Mouse (Mus musculus) thymus, adult 2 months (tissue): ENCODE data around the gene Mark3. TPM values are rescaled to one million over a fixed set of nuclear protein-coding genes. Genes with fewer than 3 reads are reported as not detected.

Experiments used
- DNase-seq: peaks from one replicate; pipeline ENCODE4 v3.0.0; 2021
- H3K27ac ChIP-seq: fragments of 200-500 bp; 2 replicates; pipeline ENCODE4 v1.5.1; 2012; ENCODE audit warnings: low read length, control low read depth; ENCODE audit not compliant: control insufficient read depth, insufficient read depth
- H3K27me3 ChIP-seq: fragments of 200-500 bp; 2 replicates; pipeline ENCODE4 v1.6.1; 2012; ENCODE audit warnings: mild to moderate bottlenecking, low read length, moderate library complexity, mixed read lengths; ENCODE audit not compliant: control insufficient read depth, insufficient read depth
- H3K36me3 ChIP-seq: fragments of 200-500 bp; 2 replicates; pipeline ENCODE4 v1.6.1; 2012; ENCODE audit warnings: mild to moderate bottlenecking, low read length, moderate library complexity; ENCODE audit not compliant: control insufficient read depth, insufficient read depth
- H3K4me1 ChIP-seq: fragments of 200-500 bp; replicated peaks from 2 replicates; pipeline ENCODE4 v1.6.1; 2012; ENCODE audit warnings: low read length; ENCODE audit not compliant: control insufficient read depth, insufficient read depth
- H3K4me3 ChIP-seq: fragments of 200-500 bp; 2 replicates; pipeline ENCODE4 v1.5.1; 2012; ENCODE audit warnings: mild to moderate bottlenecking, low read length, control low read depth, moderate library complexity; ENCODE audit not compliant: control insufficient read depth, insufficient read depth
- CTCF ChIP-seq: fragments of 200-500 bp; IDR thresholded peaks from 2 replicates; pipeline ENCODE4 v1.5.1; 2012; ENCODE audit warnings: mild to moderate bottlenecking, control low read depth, low read length, moderate library complexity, borderline replicate concordance; ENCODE audit not compliant: control insufficient read depth, poor library complexity, insufficient read depth; ENCODE audit errors: extremely low read depth
- POLR2A ChIP-seq: fragments of 200-500 bp; IDR thresholded peaks from 2 replicates; pipeline ENCODE4 v1.6.1; 2012; ENCODE audit warnings: mild to moderate bottlenecking, low read length, control low read depth, moderate library complexity; ENCODE audit not compliant: control insufficient read depth, poor library complexity, insufficient read depth; ENCODE audit errors: extremely low read depth
- WGBS: fragments of 180-500 bp; shearing (Covaris S2); methylation state at CpG from one replicate; pipeline ENCODE4 v1.1.7; 2018; 5-methylcytosine and 5-hydroxymethylcytosine counted together
- polyA plus RNA-seq: library from polyadenylated mRNA; depleted of rRNA; stranded (reverse); fragments of >200 nt; gene quantifications from 2 replicates; pipeline ENCODE4 v1.2.3, GENCODE M21; 2012

Mark3 gene
- polyA plus RNA-seq, 1 experiment: 45.9 TPM

DNA sequence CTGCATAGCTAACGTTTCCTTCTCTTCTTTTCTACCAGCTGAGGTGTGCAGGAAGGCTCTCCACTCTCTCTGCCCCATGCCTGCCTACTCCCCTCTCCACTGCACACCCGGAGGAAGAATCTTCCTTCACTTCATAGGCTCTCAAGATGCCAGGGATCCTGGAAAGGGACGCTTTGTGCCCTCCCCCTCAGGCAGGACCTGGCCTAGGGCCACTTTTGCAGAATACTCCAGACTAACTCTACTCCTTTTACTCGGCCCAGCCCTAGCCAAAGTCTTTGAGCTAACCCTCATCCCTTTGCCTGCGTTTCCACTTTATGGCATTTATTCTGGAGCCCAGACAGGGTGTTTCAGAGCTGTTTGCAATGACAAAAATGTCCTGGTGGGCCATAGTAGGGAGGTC is 103.1 kb downstream of the Mark3 start:
- no peak for DNase-seq
- peak overlapping the region; percentile 13 for H3K27ac ChIP-seq
- WGBS: 40% methylated on average over 5 of the region's 5 CpGs

DNA sequence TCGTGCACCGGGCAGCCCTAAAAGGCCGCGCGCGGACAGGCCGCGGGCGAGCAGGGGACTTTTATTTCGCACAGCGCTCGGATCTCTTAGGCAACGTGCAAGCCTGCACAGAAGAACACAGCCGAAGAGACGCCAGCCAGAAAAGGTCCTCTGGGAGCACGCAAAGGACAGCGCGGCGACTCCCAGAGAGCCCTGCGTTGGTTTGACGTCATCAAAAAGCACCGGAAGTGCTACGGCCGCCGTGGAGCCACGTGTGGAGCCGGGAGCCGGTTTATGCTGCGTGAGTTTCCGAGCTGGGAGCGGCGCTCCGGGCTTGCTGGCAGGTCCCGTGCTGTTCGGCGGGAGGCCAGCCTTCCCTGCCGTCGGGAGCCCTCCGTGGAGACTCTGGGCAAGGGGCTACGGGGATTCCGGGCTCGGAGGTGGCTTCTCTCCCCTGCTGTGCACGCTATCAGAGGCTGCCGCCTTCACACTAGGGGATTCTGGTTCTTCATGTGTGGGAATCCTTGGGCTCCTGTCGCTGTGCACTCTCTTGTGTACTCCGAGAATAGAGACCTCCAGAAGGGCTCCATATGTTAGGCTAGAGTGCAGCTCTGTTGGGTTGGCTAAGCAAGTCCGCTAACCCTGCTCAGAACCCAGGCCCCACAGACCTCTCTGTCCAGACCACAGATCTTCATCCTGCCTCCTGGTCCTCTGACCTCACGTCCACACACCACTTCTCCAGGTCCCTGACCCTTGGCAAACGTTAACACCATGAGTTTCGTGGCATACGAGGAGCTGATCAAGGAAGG is 103.8 kb downstream of the Mark3 start, which contains the start of gene Trmt61a:
Gene Trmt61a, plus strand, starts transcription at position 224 of the 788 bp plus-strand sequence.
- peaks cover 18% of the 10 kb centered on the region for H3K4me1 ChIP-seq
- TF ChIP-seq CTCF: 0 out of 2 replicates have a peak, but pooled peaks have one; percentile 20
- TF ChIP-seq POLR2A: peak; percentile 30; the same call in 1 of the 2 replicates
- under 1% methylated on average over 51 of the region's 51 CpGs for WGBS
- DNase-seq: peak; percentile 85
- no peaks in the 10 kb centered on the region for H3K36me3 ChIP-seq
- H3K27ac ChIP-seq: peak within 1 kb of the TSS; percentile 13
- peaks cover 2% of the 10 kb centered on the region; the same call in 1 of the 2 replicates for H3K27me3 ChIP-seq
- peak within 1 kb of the TSS; percentile 66 for H3K4me3 ChIP-seq

More for the DNA sequence above, 103.1 kb downstream of the Mark3 start:
- no peaks in the 10 kb centered on the region for H3K36me3 ChIP-seq
- H3K4me3 ChIP-seq: peak overlapping the region; percentile 66
- H3K4me1 ChIP-seq: peaks cover 20% of the 10 kb centered on the region
- H3K27me3 ChIP-seq: peaks cover 8% of the 10 kb centered on the region; the same call in 1 of the 2 replicates
- no peak for TF ChIP-seq CTCF
- no peak for TF ChIP-seq POLR2A

DNA sequence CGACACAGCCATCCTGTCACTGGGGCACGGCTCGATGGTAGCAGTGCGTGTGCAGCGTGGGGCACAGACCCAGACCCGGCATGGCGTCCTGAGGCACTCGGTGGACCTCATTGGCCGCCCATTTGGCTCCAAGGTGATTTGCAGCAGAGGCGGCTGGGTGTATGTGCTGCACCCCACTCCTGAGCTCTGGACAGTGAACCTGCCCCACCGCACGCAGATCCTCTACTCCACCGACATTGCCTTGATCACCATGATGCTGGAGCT is 104.3 kb downstream of the Mark3 start:
- Histone ChIP-seq H3K27me3 (no peaks in the 10 kb centered on the region; the same call in 1 of the 2 replicates), H3K4me3 (peak overlapping the region; percentile 66), H3K4me1 (peaks cover 18% of the 10 kb centered on the region), H3K27ac (no peak overlapping the region), H3K36me3 (no peaks in the 10 kb centered on the region)
- TF ChIP-seq CTCF (no peak), POLR2A (no peak)
- no peak for DNase-seq
- WGBS: 7% methylated on average over 13 of the region's 13 CpGs

DNA sequence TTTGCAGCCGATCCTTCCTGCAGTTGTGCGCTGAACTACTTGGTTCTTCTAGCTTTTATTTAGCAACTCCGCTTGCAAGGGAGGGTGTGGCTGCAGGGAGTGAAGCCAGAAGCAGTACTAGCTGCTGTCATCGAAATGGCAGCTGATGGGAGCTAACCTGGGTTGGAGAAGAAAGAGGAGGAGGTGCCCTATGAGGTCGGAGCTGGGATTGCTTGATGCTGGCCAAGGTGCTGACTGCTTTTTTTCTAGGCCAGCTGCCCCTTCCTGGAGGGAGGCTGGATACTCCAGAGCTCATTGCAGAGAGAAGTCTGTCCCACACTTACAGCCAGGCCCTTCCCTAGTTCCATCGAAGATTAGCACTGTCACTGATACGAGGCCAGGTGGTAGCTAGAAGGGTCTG is 104.7 kb downstream of the Mark3 start:
- no peaks in the 10 kb centered on the region for H3K36me3 ChIP-seq
- H3K27ac ChIP-seq: no peak overlapping the region
- no peak for TF ChIP-seq CTCF
- no peak for TF ChIP-seq POLR2A
- H3K4me3 ChIP-seq: peak overlapping the region; percentile 66
- H3K4me1 ChIP-seq: peaks cover 18% of the 10 kb centered on the region
- no peaks in the 10 kb centered on the region; the same call in 1 of the 2 replicates for H3K27me3 ChIP-seq
- 65% methylated on average over 7 of the region's 7 CpGs for WGBS
- no peak for DNase-seq

DNA sequence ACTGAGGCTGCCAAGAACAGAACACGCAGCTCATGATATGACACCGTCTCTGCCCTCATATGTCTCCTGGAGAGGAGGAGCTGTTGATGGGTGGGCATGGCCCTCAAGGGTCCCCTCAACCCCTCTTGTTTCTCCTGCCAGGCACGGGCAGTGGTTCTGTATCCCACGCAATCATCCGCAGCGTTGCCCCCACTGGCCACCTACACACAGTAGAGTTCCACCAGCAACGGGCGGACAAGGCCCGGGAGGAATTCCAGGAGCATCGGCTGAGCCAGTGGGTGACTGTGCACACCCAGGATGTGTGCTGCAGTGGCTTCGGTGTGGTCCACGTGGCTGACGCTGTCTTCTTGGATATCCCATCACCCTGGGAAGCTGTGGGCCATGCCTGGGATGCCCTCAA is 106.3 kb downstream of the Mark3 start:
- no peaks in the 10 kb centered on the region for H3K27me3 ChIP-seq
- TF ChIP-seq CTCF (no peak), POLR2A (no peak)
- H3K36me3 ChIP-seq: no peaks in the 10 kb centered on the region
- H3K4me1 ChIP-seq: peaks cover 18% of the 10 kb centered on the region
- no peak overlapping the region for H3K27ac ChIP-seq
- no peak for DNase-seq
- 97% methylated on average over 13 of the region's 13 CpGs for WGBS
- no peak overlapping the region for H3K4me3 ChIP-seq

DNA sequence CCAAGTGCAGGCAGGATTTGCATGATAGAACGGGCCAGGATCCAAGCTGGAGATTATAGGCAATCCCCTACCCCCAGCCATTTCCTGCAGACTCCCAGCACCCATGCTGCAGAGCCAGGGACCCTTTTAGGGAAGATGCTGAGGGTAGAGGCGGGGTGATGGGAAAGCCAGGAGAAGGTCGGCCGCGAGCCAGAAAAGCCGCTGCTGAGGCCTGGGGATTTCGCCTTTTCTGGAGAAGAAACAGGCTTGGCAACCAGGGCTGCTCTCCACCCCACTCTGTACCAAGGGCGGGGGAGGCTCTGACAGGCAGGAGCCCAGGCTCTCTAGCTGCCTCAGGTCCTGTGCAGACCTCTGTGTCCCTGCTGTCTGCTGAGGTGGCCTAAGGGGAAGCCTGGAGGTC is 107.0 kb downstream of the Mark3 start:
- no peak overlapping the region for H3K4me3 ChIP-seq
- peaks cover 18% of the 10 kb centered on the region for H3K4me1 ChIP-seq
- no peaks in the 10 kb centered on the region for H3K36me3 ChIP-seq
- TF ChIP-seq CTCF (no peak), POLR2A (no peak)
- H3K27me3 ChIP-seq: no peaks in the 10 kb centered on the region
- no peak for DNase-seq
- WGBS: 96% methylated on average over 8 of the region's 8 CpGs
- H3K27ac ChIP-seq: no peak overlapping the region

DNA sequence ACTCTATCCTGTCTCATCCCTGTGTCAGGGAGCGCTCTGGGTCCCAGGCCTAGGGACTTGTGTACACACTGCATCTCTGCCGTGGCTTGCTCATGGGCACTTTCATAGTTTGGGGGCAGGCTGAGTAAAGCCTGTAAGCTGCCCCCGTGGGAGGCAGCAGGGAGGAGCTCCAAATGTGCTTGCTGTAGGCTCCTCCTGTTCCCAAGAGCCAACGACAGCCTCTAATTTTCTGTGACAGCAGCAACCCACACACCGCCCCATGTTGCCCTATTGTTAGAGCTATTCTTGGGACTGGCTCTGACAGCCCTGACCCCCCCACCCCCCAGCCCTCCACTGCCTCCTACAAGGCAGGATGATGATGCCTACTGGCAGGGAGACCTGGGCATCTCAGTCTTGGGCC is 107.7 kb downstream of the Mark3 start:
- Histone ChIP-seq H3K4me3 (no peak overlapping the region), H3K4me1 (peaks cover 17% of the 10 kb centered on the region), H3K27me3 (no peaks in the 10 kb centered on the region), H3K27ac (no peak overlapping the region), H3K36me3 (no peaks in the 10 kb centered on the region)
- no peak for DNase-seq
- 94% methylated on average over 5 of the region's 5 CpGs for WGBS
- no peak for TF ChIP-seq POLR2A
- TF ChIP-seq CTCF: no peak
